Mouse (Mus musculus): Measurements from ENCODE around the gene Pkm. TPM values are rescaled to one million over a fixed set of nuclear protein-coding genes. Genes with fewer than 3 reads are reported as not detected.

Pkm gene
- polyA plus RNA-seq, 1 experiment = 669 TPM

GRCm38 (mm10) chr9:59666016-59666415, 9.8 kb downstream of the Pkm start:
- no peaks in the 10 kb centered on the region for H3K27me3 ChIP-seq (replicated peaks; ENCODE audit: control insufficient read depth, insufficient read depth, low read length)
- no peak for DNase-seq
- H3K4me1 ChIP-seq (ENCODE audit: control insufficient read depth, insufficient read depth, low read length) = peaks cover 21% of the 10 kb centered on the region
- H3K36me3 ChIP-seq (ENCODE audit: control insufficient read depth, insufficient read depth, low read length) = peaks cover 2% of the 10 kb centered on the region; the same call in 1 of the 2 replicates
- no peak for TF ChIP-seq POLR2A (IDR thresholded peaks at IDR 0.05; ENCODE audit: low read depth, low read length)
- no peak for TF ChIP-seq CTCF (conservative IDR thresholded peaks at IDR 0.05; ENCODE audit: insufficient read depth, insufficient read length, low read depth, low read length)
- 96% methylated on average over 8 of the region's 8 CpGs for WGBS
- no peak overlapping the region for H3K27ac ChIP-seq (ENCODE audit: insufficient read depth, low read depth, low read length)
- no peak overlapping the region for H3K4me3 ChIP-seq (ENCODE audit: insufficient read depth, low read depth, low read length)

- Histone ChIP-seq H3K27ac (ENCODE audit: insufficient read depth, low read depth, low read length) (no peak overlapping the region), H3K36me3 (ENCODE audit: control insufficient read depth, insufficient read depth, low read length) (peaks cover 2% of the 10 kb centered on the region; the same call in 1 of the 2 replicates), H3K4me3 (ENCODE audit: insufficient read depth, low read depth, low read length) (no peak overlapping the region), H3K4me1 (ENCODE audit: control insufficient read depth, insufficient read depth, low read length) (peaks cover 14% of the 10 kb centered on the region; the same call in 1 of the 2 replicates), H3K27me3 (replicated peaks; ENCODE audit: control insufficient read depth, insufficient read depth, low read length) (no peaks in the 10 kb centered on the region)
- 74% methylated on average over 1 of the region's 1 CpGs for WGBS
- TF ChIP-seq CTCF (conservative IDR thresholded peaks at IDR 0.05; ENCODE audit: insufficient read depth, insufficient read length, low read depth, low read length) (no peak), POLR2A (IDR thresholded peaks at IDR 0.05; ENCODE audit: low read depth, low read length) (no peak)
- no peak for DNase-seq
Measured at GRCm38 (mm10) chr9:59666813-59667212, 10.6 kb downstream of the Pkm start.

DNA sequence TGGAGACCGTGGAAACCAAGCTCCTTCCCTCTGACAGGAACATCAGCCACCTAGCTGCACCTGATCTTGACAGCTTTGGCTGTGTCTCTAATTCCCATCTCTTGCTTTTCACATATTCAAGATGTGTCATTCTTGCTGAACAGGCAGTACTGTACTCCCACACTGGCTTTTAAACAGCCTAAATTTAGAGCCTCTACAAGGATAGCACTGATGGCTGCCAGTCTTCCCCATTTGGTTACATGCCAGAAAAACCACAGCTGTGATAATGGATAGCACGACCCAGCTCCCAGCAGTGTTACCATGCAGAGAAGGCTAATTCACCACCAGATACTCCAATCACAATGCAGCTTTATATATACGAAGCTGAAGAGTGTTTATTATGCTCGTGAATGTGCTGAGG, 11.1 kb downstream of the Pkm start:
- no peak for TF ChIP-seq POLR2A (IDR thresholded peaks at IDR 0.05; ENCODE audit: low read depth, low read length)
- TF ChIP-seq CTCF (conservative IDR thresholded peaks at IDR 0.05; ENCODE audit: insufficient read depth, insufficient read length, low read depth, low read length) = no peak
- 79% methylated on average over 4 of the region's 4 CpGs for WGBS
- peaks cover 14% of the 10 kb centered on the region; the same call in 1 of the 2 replicates for H3K4me1 ChIP-seq (ENCODE audit: control insufficient read depth, insufficient read depth, low read length)
- H3K4me3 ChIP-seq (ENCODE audit: insufficient read depth, low read depth, low read length) = no peak overlapping the region
- no peak for DNase-seq
- H3K27ac ChIP-seq (ENCODE audit: insufficient read depth, low read depth, low read length) = no peak overlapping the region
- no peaks in the 10 kb centered on the region for H3K27me3 ChIP-seq (replicated peaks; ENCODE audit: control insufficient read depth, insufficient read depth, low read length)
- H3K36me3 ChIP-seq (ENCODE audit: control insufficient read depth, insufficient read depth, low read length) = peaks cover 2% of the 10 kb centered on the region; the same call in 1 of the 2 replicates

- Histone ChIP-seq H3K4me3 (ENCODE audit: insufficient read depth, low read depth, low read length) (no peak overlapping the region), H3K4me1 (ENCODE audit: control insufficient read depth, insufficient read depth, low read length) (peaks cover 14% of the 10 kb centered on the region; the same call in 1 of the 2 replicates), H3K27ac (ENCODE audit: insufficient read depth, low read depth, low read length) (no peak overlapping the region), H3K36me3 (ENCODE audit: control insufficient read depth, insufficient read depth, low read length) (peaks cover 2% of the 10 kb centered on the region; the same call in 1 of the 2 replicates), H3K27me3 (replicated peaks; ENCODE audit: control insufficient read depth, insufficient read depth, low read length) (no peaks in the 10 kb centered on the region)
- DNase-seq = no peak
- 87% methylated on average over 6 of the region's 6 CpGs for WGBS
- no peak for TF ChIP-seq POLR2A (IDR thresholded peaks at IDR 0.05; ENCODE audit: low read depth, low read length)
- no peak for TF ChIP-seq CTCF (conservative IDR thresholded peaks at IDR 0.05; ENCODE audit: insufficient read depth, insufficient read length, low read depth, low read length)
Measured at GRCm38 (mm10) chr9:59667904-59668303, 11.7 kb downstream of the Pkm start.

DNA sequence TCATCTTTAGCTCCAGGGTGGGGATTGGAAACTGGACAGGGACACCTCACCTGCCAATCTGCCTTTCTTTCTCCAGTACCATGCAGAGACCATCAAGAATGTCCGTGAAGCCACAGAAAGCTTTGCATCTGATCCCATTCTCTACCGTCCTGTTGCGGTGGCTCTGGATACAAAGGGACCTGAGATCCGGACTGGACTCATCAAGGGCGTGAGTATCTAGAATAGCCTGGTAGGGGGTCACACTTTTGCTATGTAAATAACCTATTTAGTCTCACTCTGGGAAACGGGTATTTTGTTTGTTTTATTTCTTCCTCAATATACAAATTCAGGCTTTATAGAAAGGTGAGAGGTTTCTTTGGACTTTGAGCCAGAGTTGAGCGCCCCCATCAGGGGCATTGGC, 12.3 kb downstream of the Pkm start:
- Histone ChIP-seq H3K36me3 (ENCODE audit: control insufficient read depth, insufficient read depth, low read length) (peaks cover 2% of the 10 kb centered on the region; the same call in 1 of the 2 replicates), H3K4me1 (ENCODE audit: control insufficient read depth, insufficient read depth, low read length) (peaks cover 10% of the 10 kb centered on the region; the same call in 1 of the 2 replicates), H3K27me3 (replicated peaks; ENCODE audit: control insufficient read depth, insufficient read depth, low read length) (no peaks in the 10 kb centered on the region), H3K27ac (ENCODE audit: insufficient read depth, low read depth, low read length) (no peak overlapping the region), H3K4me3 (ENCODE audit: insufficient read depth, low read depth, low read length) (no peak overlapping the region)
- 92% methylated on average over 7 of the region's 7 CpGs for WGBS
- DNase-seq = no peak
- no peak for TF ChIP-seq POLR2A (IDR thresholded peaks at IDR 0.05; ENCODE audit: low read depth, low read length)
- no peak for TF ChIP-seq CTCF (conservative IDR thresholded peaks at IDR 0.05; ENCODE audit: insufficient read depth, insufficient read length, low read depth, low read length)

DNA sequence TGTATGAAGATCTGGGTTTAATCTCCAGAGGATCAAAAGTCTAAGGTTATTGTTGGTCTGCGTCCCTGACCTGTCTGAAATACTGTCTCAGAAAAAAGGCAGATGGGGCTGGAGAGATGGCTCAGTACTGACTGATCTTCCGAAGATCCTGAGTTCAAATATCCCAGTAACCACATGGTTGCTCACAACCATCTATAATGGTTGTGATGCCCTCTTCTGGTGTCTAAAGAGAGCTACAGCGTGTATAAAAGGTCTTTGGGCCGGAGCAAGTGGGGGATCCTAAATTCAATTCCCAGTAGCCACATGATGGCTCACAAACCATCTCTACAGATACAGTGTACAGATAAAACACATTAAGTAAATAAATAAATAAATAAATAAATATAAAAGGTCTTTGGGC, 13.0 kb downstream of the Pkm start:
- peaks cover 2% of the 10 kb centered on the region; the same call in 1 of the 2 replicates for H3K36me3 ChIP-seq (ENCODE audit: control insufficient read depth, insufficient read depth, low read length)
- no peak for DNase-seq
- WGBS = 84% methylated on average over 4 of the region's 4 CpGs

GRCm38 (mm10) chr9:59672195-59672894, 16.2 kb downstream of the Pkm start:
- Histone ChIP-seq H3K4me3 (ENCODE audit: insufficient read depth, low read depth, low read length) (no peak overlapping the region), H3K27ac (ENCODE audit: insufficient read depth, low read depth, low read length) (no peak overlapping the region), H3K27me3 (replicated peaks; ENCODE audit: control insufficient read depth, insufficient read depth, low read length) (no peaks in the 10 kb centered on the region), H3K36me3 (ENCODE audit: control insufficient read depth, insufficient read depth, low read length) (peaks cover 2% of the 10 kb centered on the region; the same call in 1 of the 2 replicates), H3K4me1 (ENCODE audit: control insufficient read depth, insufficient read depth, low read length) (no peaks in the 10 kb centered on the region)
- no peak for DNase-seq
- WGBS = 91% methylated on average over 12 of the region's 12 CpGs
- TF ChIP-seq POLR2A (IDR thresholded peaks at IDR 0.05; ENCODE audit: low read depth, low read length) (no peak), CTCF (conservative IDR thresholded peaks at IDR 0.05; ENCODE audit: insufficient read depth, insufficient read length, low read depth, low read length) (no peak)

More for the DNA sequence above, 13.0 kb downstream of the Pkm start:
- TF ChIP-seq POLR2A (IDR thresholded peaks at IDR 0.05; ENCODE audit: low read depth, low read length) (no peak), CTCF (conservative IDR thresholded peaks at IDR 0.05; ENCODE audit: insufficient read depth, insufficient read length, low read depth, low read length) (no peak)
- H3K27me3 ChIP-seq (replicated peaks; ENCODE audit: control insufficient read depth, insufficient read depth, low read length) = no peaks in the 10 kb centered on the region
- no peak overlapping the region for H3K27ac ChIP-seq (ENCODE audit: insufficient read depth, low read depth, low read length)
- peaks cover 4% of the 10 kb centered on the region; the same call in 1 of the 2 replicates for H3K4me1 ChIP-seq (ENCODE audit: control insufficient read depth, insufficient read depth, low read length)
- no peak overlapping the region for H3K4me3 ChIP-seq (ENCODE audit: insufficient read depth, low read depth, low read length)
